Mouse (Mus musculus): ENCODE data around the gene Cenpp. TPM values are rescaled to one million over a fixed set of nuclear protein-coding genes. Genes with fewer than 3 reads are reported as not detected.

Gene Cenpp
- polyA plus RNA-seq, 1 experiment from 2014 or later, result 27.7 TPM

DNA sequence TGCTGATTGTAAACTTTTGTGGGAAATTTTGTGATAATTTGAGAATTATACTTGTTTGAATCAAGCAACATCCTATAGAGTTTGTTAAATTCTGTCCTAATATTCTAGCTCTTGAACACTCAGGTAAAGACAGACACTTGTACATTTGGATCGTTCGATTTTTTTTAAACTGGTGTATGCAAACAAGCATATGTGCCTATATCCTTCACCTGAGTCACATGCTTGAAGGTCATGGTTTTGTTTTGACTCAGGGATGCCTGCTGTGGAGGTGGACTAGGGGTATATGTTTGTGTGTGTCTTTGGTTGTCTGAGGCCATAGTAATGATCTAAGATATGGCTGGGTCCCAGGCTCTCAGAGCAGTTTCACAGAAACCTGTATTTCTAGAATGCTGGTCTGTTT lies 189.7 kb downstream of the Cenpp start:
- no peak overlapping the region for H3K27ac ChIP-seq
- H3K4me1 ChIP-seq, result no peaks in the 10 kb centered on the region
- no peaks in the 10 kb centered on the region for H3K27me3 ChIP-seq (ENCODE audit: insufficient read depth, poor library complexity, severe bottlenecking)
- WGBS, result 94% methylated on average over 2 of the region's 2 CpGs
- no peak overlapping the region for H3K4me3 ChIP-seq
- DNase-seq (ENCODE audit: low spot score), result no peak
- peaks cover 53% of the 10 kb centered on the region for H3K36me3 ChIP-seq
- H3K9me3 ChIP-seq, result no peaks in the 10 kb centered on the region

DNA sequence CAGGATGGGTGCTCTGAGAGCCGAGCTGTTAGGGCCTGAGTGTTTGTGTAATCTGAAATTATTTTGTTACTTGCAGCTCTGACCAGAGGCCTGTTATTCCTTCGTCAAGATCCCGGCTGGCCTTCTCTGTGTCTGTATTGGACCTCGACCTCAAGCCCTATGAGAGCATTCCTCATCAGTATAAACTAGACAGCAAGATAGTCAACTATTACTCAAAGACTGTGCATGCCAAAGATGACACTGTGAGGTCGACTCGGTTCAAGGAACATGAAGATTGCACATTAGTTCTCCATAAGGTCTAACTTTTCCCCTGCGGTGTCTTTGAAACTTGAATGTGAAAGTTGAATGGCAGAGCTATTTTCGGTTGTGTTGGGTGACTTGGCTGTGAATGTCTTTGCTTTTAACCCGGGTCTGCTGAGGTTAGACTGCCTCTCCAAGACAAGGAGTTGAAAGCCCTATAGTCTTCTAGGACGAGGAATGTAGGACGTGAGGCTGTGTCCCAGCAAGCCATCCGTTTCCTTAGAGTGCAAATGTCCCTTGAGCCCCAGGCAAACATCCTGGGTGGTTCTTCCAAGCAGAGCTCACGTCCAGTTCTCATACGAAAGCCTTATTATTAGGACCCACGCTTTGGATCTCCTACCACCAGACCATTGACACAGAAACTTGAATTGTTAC lies 191.0 kb downstream of the Cenpp start:
- H3K9me3 ChIP-seq, result no peaks in the 10 kb centered on the region
- DNase-seq (ENCODE audit: low spot score), result no peak
- H3K4me1 ChIP-seq, result no peaks in the 10 kb centered on the region
- 85% methylated on average over 15 of the region's 15 CpGs for WGBS
- no peaks in the 10 kb centered on the region for H3K27me3 ChIP-seq (ENCODE audit: insufficient read depth, poor library complexity, severe bottlenecking)
- H3K36me3 ChIP-seq, result peaks cover 58% of the 10 kb centered on the region
- H3K4me3 ChIP-seq, result no peak overlapping the region
- no peak overlapping the region for H3K27ac ChIP-seq

- Histone ChIP-seq H3K27ac (no peak overlapping the region), H3K4me3 (no peak overlapping the region), H3K9me3 (no peaks in the 10 kb centered on the region), H3K36me3 (peaks cover 58% of the 10 kb centered on the region), H3K4me1 (no peaks in the 10 kb centered on the region), H3K27me3 (ENCODE audit: insufficient read depth, poor library complexity, severe bottlenecking) (no peaks in the 10 kb centered on the region)
- DNase-seq (ENCODE audit: low spot score), result no peak
- WGBS, result 81% methylated on average over 5 of the region's 5 CpGs
Measured at GRCm38 (mm10) chr13:49460692-49461414, 191.7 kb downstream of the Cenpp start.

DNA sequence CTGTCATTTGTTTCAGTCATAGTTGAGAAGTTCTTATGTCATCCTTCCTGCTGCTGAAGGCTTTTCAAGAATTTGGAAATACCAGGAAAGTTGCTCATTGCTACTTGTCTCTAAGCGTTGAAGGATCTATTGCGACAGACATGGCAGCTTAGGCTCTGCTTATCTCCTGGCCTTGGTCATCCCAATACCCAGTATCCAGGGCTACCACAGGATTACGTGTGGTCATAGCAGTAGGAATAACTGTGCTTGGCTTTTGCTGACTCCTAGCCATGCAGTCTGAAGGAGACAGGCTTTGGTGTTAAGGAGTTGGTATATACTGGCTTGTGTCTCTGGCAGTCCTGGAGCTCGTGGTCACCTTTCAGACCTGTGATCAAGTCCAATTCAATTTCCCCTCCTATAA lies 192.3 kb downstream of the Cenpp start:
- H3K36me3 ChIP-seq, result peaks cover 55% of the 10 kb centered on the region
- H3K4me1 ChIP-seq, result no peaks in the 10 kb centered on the region
- DNase-seq (ENCODE audit: low spot score), result no peak
- no peak overlapping the region for H3K27ac ChIP-seq
- no peak overlapping the region for H3K4me3 ChIP-seq
- no peaks in the 10 kb centered on the region for H3K9me3 ChIP-seq
- no peaks in the 10 kb centered on the region for H3K27me3 ChIP-seq (ENCODE audit: insufficient read depth, poor library complexity, severe bottlenecking)
- 90% methylated on average over 4 of the region's 4 CpGs for WGBS

DNA sequence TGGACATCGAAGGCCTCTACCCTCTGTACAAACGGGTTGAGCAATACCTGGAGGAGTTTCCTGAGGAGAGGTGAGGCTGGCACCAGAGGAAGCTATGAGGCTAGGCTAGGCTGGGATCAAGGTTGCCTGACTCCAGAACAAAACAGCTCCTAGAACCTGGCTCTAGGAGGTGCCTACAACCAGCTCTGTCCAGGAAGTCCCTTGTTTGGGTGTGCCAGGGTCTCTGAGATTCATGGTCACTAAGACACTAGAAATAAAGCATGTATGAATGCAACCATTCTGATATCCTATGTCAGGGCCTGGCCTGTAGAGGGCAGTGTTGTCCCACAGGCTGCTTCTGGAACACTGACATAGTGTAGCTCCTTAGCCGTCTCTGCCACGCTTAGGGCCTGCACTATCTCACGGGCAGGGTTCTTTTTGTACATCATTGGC lies 203.3 kb downstream of the Cenpp start:
- no peak overlapping the region for H3K4me3 ChIP-seq
- no peak overlapping the region for H3K27ac ChIP-seq
- H3K27me3 ChIP-seq (ENCODE audit: insufficient read depth, poor library complexity, severe bottlenecking), result no peaks in the 10 kb centered on the region
- H3K36me3 ChIP-seq, result peaks cover 46% of the 10 kb centered on the region
- 46% methylated on average over 5 of the region's 5 CpGs for WGBS
- no peaks in the 10 kb centered on the region for H3K9me3 ChIP-seq
- H3K4me1 ChIP-seq, result no peaks in the 10 kb centered on the region
- DNase-seq (ENCODE audit: low spot score), result peak; percentile 89

DNA sequence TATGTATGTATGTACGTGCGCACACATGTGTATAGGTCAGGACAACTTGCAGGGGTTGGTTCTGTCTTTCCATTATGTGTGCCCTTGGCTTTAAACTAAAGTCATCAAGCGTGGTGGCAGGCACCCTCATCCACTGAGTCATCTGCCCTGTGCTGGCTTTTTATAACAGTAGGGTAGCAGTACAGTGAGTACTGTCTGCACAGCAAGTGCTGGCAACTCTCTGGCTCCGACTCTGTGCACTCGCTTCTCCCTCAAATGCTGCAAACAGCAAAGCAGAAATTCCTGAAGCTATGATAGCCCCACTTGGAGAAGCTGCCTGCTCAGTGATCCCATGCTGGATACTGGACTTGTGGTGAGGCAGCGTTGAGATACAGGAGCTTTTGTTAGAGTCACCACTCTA lies 208.1 kb downstream of the Cenpp start:
- Histone ChIP-seq H3K27me3 (ENCODE audit: insufficient read depth, poor library complexity, severe bottlenecking) (no peaks in the 10 kb centered on the region), H3K27ac (no peak overlapping the region), H3K9me3 (no peaks in the 10 kb centered on the region), H3K36me3 (peaks cover 43% of the 10 kb centered on the region), H3K4me3 (no peak overlapping the region), H3K4me1 (no peaks in the 10 kb centered on the region)
- no peak for DNase-seq (ENCODE audit: low spot score)
- 93% methylated on average over 6 of the region's 6 CpGs for WGBS

DNA sequence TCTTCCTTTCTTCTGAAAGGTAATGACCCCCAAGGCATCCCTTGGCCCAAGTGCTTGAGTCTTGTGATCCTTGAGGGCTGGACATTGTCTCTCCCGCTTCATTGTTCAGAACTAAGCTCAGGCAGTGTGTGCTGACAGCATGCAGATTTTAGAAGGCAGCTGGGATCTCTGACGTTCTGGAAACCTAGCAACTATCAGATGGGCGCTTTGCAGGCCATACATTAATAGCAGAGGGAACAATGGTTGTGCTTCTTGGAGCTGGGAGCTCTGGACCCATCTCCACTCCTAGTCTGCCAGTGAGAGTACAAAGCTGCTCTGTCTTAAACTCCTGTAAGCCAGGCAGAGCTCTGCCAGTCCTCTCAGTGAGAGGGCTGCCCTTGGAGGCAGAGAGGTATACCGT lies 216.4 kb downstream of the Cenpp start:
- Histone ChIP-seq H3K36me3 (peaks cover 52% of the 10 kb centered on the region), H3K4me3 (no peak overlapping the region), H3K9me3 (no peaks in the 10 kb centered on the region), H3K27ac (peak overlapping the region; percentile 64; the same call in 1 of the 2 replicates), H3K27me3 (ENCODE audit: insufficient read depth, poor library complexity, severe bottlenecking) (no peaks in the 10 kb centered on the region), H3K4me1 (peaks cover 13% of the 10 kb centered on the region)
- DNase-seq (ENCODE audit: low spot score), result no peak
- 51% methylated on average over 4 of the region's 4 CpGs for WGBS

- peaks cover 13% of the 10 kb centered on the region for H3K4me1 ChIP-seq
- H3K36me3 ChIP-seq, result peaks cover 52% of the 10 kb centered on the region
- H3K27me3 ChIP-seq (ENCODE audit: insufficient read depth, poor library complexity, severe bottlenecking), result no peaks in the 10 kb centered on the region
- no peak overlapping the region for H3K4me3 ChIP-seq
- no peak for DNase-seq (ENCODE audit: low spot score)
- no peaks in the 10 kb centered on the region for H3K9me3 ChIP-seq
- WGBS, result 82% methylated on average over 1 of the region's 1 CpGs
- peak overlapping the region; percentile 64; the same call in 1 of the 2 replicates for H3K27ac ChIP-seq
Measured at GRCm38 (mm10) chr13:49435745-49436144, 216.8 kb downstream of the Cenpp start.

- WGBS, result 90% methylated on average over 2 of the region's 2 CpGs
- H3K27ac ChIP-seq, result no peak overlapping the region
- no peaks in the 10 kb centered on the region for H3K9me3 ChIP-seq
- no peaks in the 10 kb centered on the region for H3K27me3 ChIP-seq (ENCODE audit: insufficient read depth, poor library complexity, severe bottlenecking)
- H3K36me3 ChIP-seq, result peaks cover 49% of the 10 kb centered on the region
- peaks cover 20% of the 10 kb centered on the region for H3K4me1 ChIP-seq
- DNase-seq (ENCODE audit: low spot score), result no peak
- H3K4me3 ChIP-seq, result no peak overlapping the region
Measured at GRCm38 (mm10) chr13:49433268-49434029, 219.1 kb downstream of the Cenpp start.

GRCm38 (mm10) chr13:49430529-49430928 lies 222.1 kb downstream of the Cenpp start:
- no peak overlapping the region for H3K27ac ChIP-seq
- no peak overlapping the region for H3K4me3 ChIP-seq
- DNase-seq (ENCODE audit: low spot score), result no peak
- peaks cover 28% of the 10 kb centered on the region for H3K4me1 ChIP-seq
- peaks cover 23% of the 10 kb centered on the region for H3K36me3 ChIP-seq
- no peaks in the 10 kb centered on the region for H3K27me3 ChIP-seq (ENCODE audit: insufficient read depth, poor library complexity, severe bottlenecking)
- no peaks in the 10 kb centered on the region for H3K9me3 ChIP-seq
- 66% methylated on average over 4 of the region's 4 CpGs for WGBS

GRCm38 (mm10) chr13:49428042-49428675 lies 224.4 kb downstream of the Cenpp start:
- Histone ChIP-seq H3K36me3 (peaks cover 10% of the 10 kb centered on the region; the same call in 1 of the 2 replicates), H3K27ac (no peak overlapping the region), H3K9me3 (no peaks in the 10 kb centered on the region), H3K27me3 (ENCODE audit: insufficient read depth, poor library complexity, severe bottlenecking) (no peaks in the 10 kb centered on the region), H3K4me3 (no peak overlapping the region), H3K4me1 (peaks cover 30% of the 10 kb centered on the region)
- 89% methylated on average over 1 of the region's 1 CpGs for WGBS
- no peak for DNase-seq (ENCODE audit: low spot score)

DNA sequence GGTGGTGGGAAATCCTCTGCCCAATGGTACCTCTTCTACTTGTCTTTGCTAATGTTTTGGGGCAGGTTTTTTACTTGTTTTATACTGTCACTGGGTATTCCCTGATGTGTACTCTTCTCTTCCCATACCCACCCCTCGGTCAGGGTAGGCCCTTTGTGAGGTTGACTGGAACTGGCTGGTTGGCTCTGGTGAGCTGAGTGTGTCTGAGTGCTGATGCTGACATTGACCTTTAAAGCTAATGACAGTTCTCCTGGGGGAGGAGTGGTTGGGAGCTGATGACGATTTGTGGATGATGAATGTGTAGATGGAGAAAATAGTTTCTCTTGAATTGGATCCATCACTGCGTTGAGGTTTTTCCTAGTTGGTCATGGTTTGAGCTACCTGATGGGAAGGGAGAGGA lies 225.8 kb downstream of the Cenpp start:
- Histone ChIP-seq H3K27ac (no peak overlapping the region), H3K27me3 (ENCODE audit: insufficient read depth, poor library complexity, severe bottlenecking) (no peaks in the 10 kb centered on the region), H3K9me3 (no peaks in the 10 kb centered on the region), H3K36me3 (no peaks in the 10 kb centered on the region), H3K4me1 (peaks cover 44% of the 10 kb centered on the region), H3K4me3 (no peak overlapping the region)
- 85% methylated on average over 3 of the region's 3 CpGs for WGBS
- no peak for DNase-seq (ENCODE audit: low spot score)
